Mouse (Mus musculus) cerebellum, adult 11-12 months (tissue): ENCODE data around the gene Ss18l1.

Source experiments
- DNase-seq: peaks from one replicate; pipeline ENCODE4 v3.0.0; 2022

Ss18l1 gene

GRCm38 (mm10) chr2:180042256-180042857, at the start of gene Ss18l1, which contains the start of gene Psma7:
Gene Ss18l1 (plus strand): TSS chr2:180042509.
Gene Psma7 (minus strand): TSS chr2:180042433.
- DNase-seq: peak; percentile 91

GRCm38 (mm10) chr2:179993071-179993470, 49.2 kb upstream of the Ss18l1 start:
- DNase-seq: no peak

GRCm38 (mm10) chr2:179998431-179998830, 43.9 kb upstream of the Ss18l1 start:
- no peak for DNase-seq

- DNase-seq: no peak
These were observed 40.7 kb upstream of the Ss18l1 start for GRCm38 (mm10) chr2:180001635-180002034.

GRCm38 (mm10) chr2:180005656-180006351, 36.5 kb upstream of the Ss18l1 start:
- DNase-seq: no peak

GRCm38 (mm10) chr2:180006352-180007017, 35.8 kb upstream of the Ss18l1 start:
- no peak for DNase-seq

GRCm38 (mm10) chr2:180010686-180011085, 31.6 kb upstream of the Ss18l1 start:
- no peak for DNase-seq

DNA sequence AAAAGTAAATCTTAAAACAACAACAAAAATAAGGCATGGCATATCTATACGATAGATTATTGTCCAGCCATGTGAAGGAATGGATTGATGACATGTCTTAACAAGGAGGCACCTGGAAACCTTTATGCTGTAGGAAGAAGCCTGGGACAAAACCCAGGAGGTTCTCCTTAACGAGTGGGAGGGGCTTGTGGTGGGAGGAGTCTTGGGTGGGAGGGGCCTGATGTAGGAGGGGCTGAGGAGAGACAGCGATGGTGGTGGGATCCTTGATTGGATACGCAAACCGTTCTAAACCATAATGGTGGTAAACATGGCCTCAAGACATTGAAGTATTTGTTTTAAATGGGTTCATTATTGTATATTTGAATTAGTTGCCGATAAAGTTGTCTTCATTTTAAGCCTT, 30.9 kb upstream of the Ss18l1 start:
- no peak for DNase-seq

DNA sequence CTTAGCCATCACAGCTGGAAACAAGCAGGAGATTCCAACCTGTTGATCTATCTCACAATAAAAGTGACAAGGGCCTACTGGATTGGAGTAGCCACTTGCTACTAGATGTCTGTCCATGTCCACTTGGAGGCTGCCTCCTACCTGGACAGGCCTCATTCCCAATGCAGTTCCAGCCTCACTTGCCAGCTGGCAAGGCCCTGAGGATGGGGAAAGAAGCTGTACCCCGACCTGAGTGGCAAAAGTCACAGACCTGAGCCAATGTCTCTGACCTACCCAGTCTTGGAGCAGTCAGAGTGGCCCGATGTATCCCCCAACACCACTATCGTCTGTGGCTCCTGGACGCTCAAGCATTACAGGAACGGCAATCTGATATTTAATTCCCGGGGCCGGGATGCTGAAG, 28.6 kb upstream of the Ss18l1 start:
- no peak for DNase-seq

- DNase-seq: no peak
These were observed 24.7 kb upstream of the Ss18l1 start for GRCm38 (mm10) chr2:180017632-180018031.

- DNase-seq: peak; percentile 25
These were observed 23.7 kb upstream of the Ss18l1 start for GRCm38 (mm10) chr2:180018573-180018972.

- peak; percentile 86 for DNase-seq
These were observed 22.1 kb upstream of the Ss18l1 start for GRCm38 (mm10) chr2:180020091-180020661.

GRCm38 (mm10) chr2:180020919-180021318, 21.4 kb upstream of the Ss18l1 start:
- DNase-seq: peak; percentile 68

- DNase-seq: peak; percentile 49
These were observed 19.6 kb upstream of the Ss18l1 start for GRCm38 (mm10) chr2:180022751-180023150.

- DNase-seq: peak; percentile 100
These were observed 17.8 kb upstream of the Ss18l1 start, which contains the start of gene Lsm14b for GRCm38 (mm10) chr2:180024401-180025098. Gene Lsm14b (plus strand): TSS chr2:180024987.

DNA sequence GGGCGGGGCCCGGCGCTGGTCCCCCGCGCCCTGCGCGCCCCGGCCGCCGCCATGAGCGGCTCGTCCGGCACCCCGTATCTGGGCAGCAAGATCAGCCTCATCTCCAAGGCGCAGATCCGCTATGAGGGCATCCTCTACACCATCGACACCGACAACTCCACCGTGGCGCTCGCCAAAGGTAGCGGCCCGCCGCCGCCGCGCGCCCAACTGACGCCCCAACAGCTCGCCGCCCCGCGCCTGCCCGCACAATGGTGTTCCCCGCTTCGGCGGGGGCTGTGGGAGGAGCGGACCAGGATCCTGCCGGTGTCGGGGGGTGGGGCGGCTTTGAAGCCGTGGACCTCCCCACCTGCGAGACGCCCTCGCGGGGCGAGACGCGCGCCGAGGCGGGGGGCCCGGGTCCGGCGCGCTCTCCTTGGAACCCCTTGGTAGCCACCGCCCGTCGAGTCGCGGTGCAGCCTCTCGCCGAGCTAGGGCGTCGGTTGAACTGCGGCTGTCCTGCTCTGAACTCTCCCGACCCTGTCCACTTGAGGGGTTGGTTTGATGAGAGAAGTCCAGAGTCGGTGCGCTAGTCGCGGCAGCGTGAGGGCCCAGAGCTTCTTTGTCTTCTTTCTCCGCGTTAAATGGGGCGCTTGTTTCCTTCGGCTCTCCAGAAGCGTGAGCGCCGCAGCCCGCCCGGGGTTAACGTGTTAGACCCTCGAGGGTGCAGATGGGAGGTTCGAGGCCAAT, 17.0 kb upstream of the Ss18l1 start:
- DNase-seq: peak; percentile 82

- DNase-seq: no peak
These were observed 16.5 kb upstream of the Ss18l1 start for GRCm38 (mm10) chr2:180025861-180026200.

- DNase-seq: peak; percentile 33
These were observed 14.5 kb upstream of the Ss18l1 start for GRCm38 (mm10) chr2:180027768-180028167.

DNA sequence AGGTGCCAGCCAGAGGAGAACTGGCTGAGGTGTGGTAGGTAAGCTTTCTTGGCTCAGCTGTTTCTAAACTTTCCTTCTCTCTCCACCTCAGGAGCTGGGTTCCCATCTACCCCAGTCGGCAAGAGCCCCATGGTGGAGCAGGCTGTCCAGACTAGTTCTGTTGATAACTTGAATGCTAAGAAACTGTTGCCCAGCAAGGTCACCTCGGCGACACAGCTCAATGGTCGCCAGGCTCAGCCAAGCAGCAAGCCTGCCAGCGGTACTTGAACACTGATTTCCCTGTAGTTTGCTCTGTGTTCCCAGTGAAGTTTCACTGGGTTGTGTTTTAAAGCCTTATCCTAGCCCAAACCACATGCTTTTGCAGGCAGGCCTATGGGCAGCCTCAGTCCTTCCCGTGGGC, 11.0 kb upstream of the Ss18l1 start:
- no peak for DNase-seq

DNA sequence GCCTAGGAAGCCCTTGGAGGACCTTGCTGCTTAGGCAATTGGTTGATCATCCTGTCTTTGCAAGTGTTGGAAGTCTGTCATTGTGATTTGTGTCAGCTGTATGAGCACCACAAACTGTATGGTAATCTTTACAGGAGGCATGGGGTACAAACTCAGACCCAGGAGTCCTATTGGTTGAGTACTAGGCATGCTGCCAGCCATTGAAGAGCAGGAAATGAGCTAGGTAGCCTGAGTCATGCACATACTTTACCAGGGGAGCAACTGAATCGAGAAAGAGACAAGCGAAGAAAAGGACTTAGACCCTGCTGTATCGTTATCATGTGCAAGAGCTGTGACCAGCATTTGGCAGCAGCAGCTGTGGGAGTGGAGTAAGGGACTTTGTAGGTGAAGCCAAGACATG, 9.4 kb upstream of the Ss18l1 start:
- no peak for DNase-seq

GRCm38 (mm10) chr2:180033956-180034355, 8.4 kb upstream of the Ss18l1 start:
- DNase-seq: no peak

GRCm38 (mm10) chr2:180034753-180035152, 7.6 kb upstream of the Ss18l1 start:
- no peak for DNase-seq
